Mouse (Mus musculus) liver, adult 2 months (tissue): ENCODE measurements around the gene Fhit.

ENCODE experiments used
- CTCF ChIP-seq: fragments of 200-500 bp; IDR thresholded peaks from 2 replicates; pipeline ENCODE4 v1.5.1; 2011; ENCODE audit warnings: low read depth, low read length, control low read depth
- POLR2A ChIP-seq: fragments of 200-500 bp; IDR thresholded peaks from 2 replicates; pipeline ENCODE4 v1.6.1; 2011; ENCODE audit warnings: low read length, control low read depth; ENCODE audit not compliant: insufficient read depth; ENCODE audit errors: extremely low read depth

DNA sequence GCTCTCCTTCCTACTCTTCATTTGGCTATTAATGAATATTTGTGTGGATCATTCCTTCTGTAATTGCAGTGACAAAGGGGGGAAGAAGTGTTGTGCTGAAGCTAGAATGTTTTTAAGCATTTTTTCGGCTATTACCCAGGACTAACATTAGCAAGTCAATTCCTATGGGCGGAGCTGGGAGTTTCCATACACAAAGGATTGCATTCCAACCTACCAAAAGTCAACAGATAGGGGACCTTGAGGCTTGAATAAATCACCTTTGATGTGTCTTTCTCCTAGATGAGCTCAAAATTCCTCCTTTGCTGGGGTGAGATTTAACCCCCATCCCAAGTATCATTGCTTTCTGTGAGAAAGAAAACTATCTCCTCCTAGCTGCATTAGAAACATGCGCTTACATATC lies 1490.1 kb downstream of the Fhit start:
- TF ChIP-seq CTCF (no peak), POLR2A (no peak)
